Mouse (Mus musculus) intestine, embryonic 16.5 days (tissue): ENCODE results near the gene AW011738. TPM values are rescaled to one million over a fixed set of nuclear protein-coding genes. Genes with fewer than 3 reads are reported as not detected.

ENCODE experiments used
- ATAC-seq: fragments of 200-750 bp; cut with Nextera tagmentation; 2 replicates; pipeline ENCODE4 v1.8.0; 2017; ENCODE audit warnings: moderate TSS enrichment, moderate library complexity
- H3K27ac ChIP-seq: fragments of 300-500 bp; sonication (generic); 2 replicates; pipeline ENCODE4 v1.5.1; 2014; ENCODE audit warnings: mild to moderate bottlenecking, low read length
- H3K27me3 ChIP-seq: fragments of 300-500 bp; sonication (generic); replicated peaks from 2 replicates; pipeline ENCODE4 v1.6.1; 2014; ENCODE audit warnings: low read length, control low read depth, mixed read lengths; ENCODE audit not compliant: control insufficient read depth, insufficient read depth
- H3K36me3 ChIP-seq: fragments of 300-500 bp; sonication (generic); 2 replicates; pipeline ENCODE4 v1.6.1; 2014; ENCODE audit warnings: low read length, control low read depth; ENCODE audit not compliant: control insufficient read depth, insufficient read depth
- H3K4me1 ChIP-seq: fragments of 300-500 bp; sonication (generic); 2 replicates; pipeline ENCODE4 v1.6.1; 2014; ENCODE audit warnings: low read length, control low read depth, mixed read lengths; ENCODE audit not compliant: control insufficient read depth, insufficient read depth
- H3K4me2 ChIP-seq: fragments of 300-500 bp; sonication (generic); 2 replicates; pipeline ENCODE4 v1.6.1; 2014; ENCODE audit warnings: low read depth, low read length, control low read depth
- H3K4me3 ChIP-seq: fragments of 300-500 bp; sonication (generic); 2 replicates; pipeline ENCODE4 v1.5.1; 2014; ENCODE audit warnings: mild to moderate bottlenecking, low read length
- H3K9ac ChIP-seq: fragments of 300-500 bp; sonication (generic); 2 replicates; pipeline ENCODE4 v1.6.1; 2014; ENCODE audit warnings: low read depth, low read length
- H3K9me3 ChIP-seq: fragments of 300-500 bp; sonication (generic); 2 replicates; pipeline ENCODE4 v1.6.1; 2016; ENCODE audit warnings: low read length, control low read depth; ENCODE audit not compliant: control insufficient read depth
- WGBS: fragments of 180-500 bp; shearing (Covaris S2); extraction: QIAGEN DNeasy Blood & Tissue Kit; methylation state at CpG from one replicate; pipeline ENCODE4 v1.1.7; 2014; 5-methylcytosine and 5-hydroxymethylcytosine counted together
- polyA plus RNA-seq: library from polyadenylated mRNA; unstranded; fragments of >200 nt; fragmentation: Nextera tagmentation; extraction: Ambion mirVana; gene quantifications from 2 replicates; pipeline ENCODE4 v1.2.1, GENCODE M21; 2015

The AW011738 gene
- polyA plus RNA-seq, 1 experiment from 2014 or later: 2.3 TPM

- H3K4me1 ChIP-seq: peaks cover 45% of the 10 kb centered on the region
- no peaks in the 10 kb centered on the region for H3K36me3 ChIP-seq
- WGBS: 3% methylated on average over 35 of the region's 35 CpGs
- no peaks in the 10 kb centered on the region for H3K9me3 ChIP-seq
- no peak for ATAC-seq
- peak overlapping the region; percentile 89 for H3K9ac ChIP-seq
- peak overlapping the region; percentile 93 for H3K4me3 ChIP-seq
- peak overlapping the region; percentile 86 for H3K4me2 ChIP-seq
- no peaks in the 10 kb centered on the region for H3K27me3 ChIP-seq
- H3K27ac ChIP-seq: peak overlapping the region; percentile 77
Observed at GRCm38 (mm10) chr4:156195927-156196870, 6.9 kb upstream of the AW011738 start.

- H3K4me1 ChIP-seq: peaks cover 39% of the 10 kb centered on the region
- no peaks in the 10 kb centered on the region for H3K9me3 ChIP-seq
- peak within 1 kb of the TSS; percentile 86 for H3K4me2 ChIP-seq
- H3K27ac ChIP-seq: peak within 1 kb of the TSS; percentile 90
- no peaks in the 10 kb centered on the region for H3K36me3 ChIP-seq
- H3K9ac ChIP-seq: peak within 1 kb of the TSS; percentile 89
- no peaks in the 10 kb centered on the region for H3K27me3 ChIP-seq
- WGBS: 0% methylated on average over 18 of the region's 88 CpGs
- H3K4me3 ChIP-seq: peak within 1 kb of the TSS; percentile 93
- ATAC-seq: peak; percentile 80
Observed at GRCm38 (mm10) chr4:156197131-156197828, 5.8 kb upstream of the AW011738 start, which contains the start of gene Agrn. TSS of gene Agrn (minus strand) at chr4:156197488.

- H3K4me2 ChIP-seq: peak overlapping the region; percentile 71
- WGBS: under 1% methylated on average over 26 of the region's 26 CpGs
- H3K27ac ChIP-seq: peak overlapping the region; percentile 90
- peak overlapping the region; percentile 60 for H3K4me3 ChIP-seq
- peak; percentile 89 for ATAC-seq
- no peaks in the 10 kb centered on the region for H3K36me3 ChIP-seq
- H3K9me3 ChIP-seq: no peaks in the 10 kb centered on the region
- peaks cover 39% of the 10 kb centered on the region for H3K4me1 ChIP-seq
- peaks cover 3% of the 10 kb centered on the region; the same call in 1 of the 2 replicates for H3K27me3 ChIP-seq
- H3K9ac ChIP-seq: peak overlapping the region; percentile 69
Observed at GRCm38 (mm10) chr4:156197829-156198205, 5.3 kb upstream of the AW011738 start.

GRCm38 (mm10) chr4:156200623-156201475 lies 2.3 kb upstream of the AW011738 start, which contains the start of gene Isg15:
TSS of gene Isg15 (minus strand) at chr4:156200818.
- H3K4me2 ChIP-seq: peak within 1 kb of the TSS; percentile 36; the same call in 1 of the 2 replicates
- no peaks in the 10 kb centered on the region for H3K36me3 ChIP-seq
- H3K9me3 ChIP-seq: no peaks in the 10 kb centered on the region
- WGBS: 58% methylated on average over 10 of the region's 10 CpGs
- peaks cover 20% of the 10 kb centered on the region for H3K4me1 ChIP-seq
- H3K27ac ChIP-seq: no peak within 1 kb of the TSS
- no peak within 1 kb of the TSS for H3K9ac ChIP-seq
- peaks cover 23% of the 10 kb centered on the region for H3K27me3 ChIP-seq
- H3K4me3 ChIP-seq: no peak within 1 kb of the TSS
- no peak for ATAC-seq

- Histone ChIP-seq H3K36me3 (no peaks in the 10 kb centered on the region), H3K9me3 (no peaks in the 10 kb centered on the region), H3K27me3 (peaks cover 23% of the 10 kb centered on the region), H3K4me1 (peaks cover 17% of the 10 kb centered on the region), H3K4me3 (peak overlapping the region; percentile 63), H3K27ac (peak overlapping the region; percentile 48; the same call in 1 of the 2 replicates), H3K4me2 (peak overlapping the region; percentile 96), H3K9ac (peak overlapping the region; percentile 66)
- ATAC-seq: no peak
- 37% methylated on average over 12 of the region's 12 CpGs for WGBS
Observed at GRCm38 (mm10) chr4:156202462-156202893, 626 bp upstream of the AW011738 start.

GRCm38 (mm10) chr4:156203413-156204131 lies 468 bp downstream of the AW011738 start:
- under 1% methylated on average over 49 of the region's 49 CpGs for WGBS
- peak overlapping the region; percentile 66 for H3K9ac ChIP-seq
- peak overlapping the region; percentile 63 for H3K4me3 ChIP-seq
- ATAC-seq: peak; percentile 46
- peak overlapping the region; percentile 96 for H3K4me2 ChIP-seq
- H3K4me1 ChIP-seq: peaks cover 13% of the 10 kb centered on the region
- H3K27me3 ChIP-seq: peaks cover 23% of the 10 kb centered on the region
- peak overlapping the region; percentile 66 for H3K27ac ChIP-seq
- H3K36me3 ChIP-seq: no peaks in the 10 kb centered on the region
- no peaks in the 10 kb centered on the region for H3K9me3 ChIP-seq

- H3K4me3 ChIP-seq: no peak overlapping the region
- no peaks in the 10 kb centered on the region for H3K36me3 ChIP-seq
- H3K4me2 ChIP-seq: no peak overlapping the region
- H3K9ac ChIP-seq: no peak overlapping the region
- H3K27ac ChIP-seq: no peak overlapping the region
- no peaks in the 10 kb centered on the region for H3K9me3 ChIP-seq
- 81% methylated on average over 4 of the region's 4 CpGs for WGBS
- peaks cover 13% of the 10 kb centered on the region for H3K27me3 ChIP-seq
- no peak for ATAC-seq
- peaks cover under 1% of the 10 kb centered on the region; the same call in 1 of the 2 replicates for H3K4me1 ChIP-seq
Observed at GRCm38 (mm10) chr4:156208872-156209271, 5.8 kb downstream of the AW011738 start.

GRCm38 (mm10) chr4:156209963-156210635 lies 7.0 kb downstream of the AW011738 start:
- H3K9ac ChIP-seq: no peak overlapping the region
- H3K27me3 ChIP-seq: peaks cover 2% of the 10 kb centered on the region; the same call in 1 of the 2 replicates
- H3K36me3 ChIP-seq: no peaks in the 10 kb centered on the region
- WGBS: 67% methylated on average over 13 of the region's 13 CpGs
- ATAC-seq: no peak
- no peak overlapping the region for H3K4me2 ChIP-seq
- H3K9me3 ChIP-seq: no peaks in the 10 kb centered on the region
- no peak overlapping the region for H3K27ac ChIP-seq
- H3K4me3 ChIP-seq: no peak overlapping the region
- H3K4me1 ChIP-seq: no peaks in the 10 kb centered on the region
